Mouse (Mus musculus): ENCODE results near the gene Zfp968.
"Not testable (repeated sequence)": the region's sequence is repeated elsewhere in the genome, so short reads cannot be mapped to it uniquely, and the experiment has no call there.

The Zfp968 gene

DNA sequence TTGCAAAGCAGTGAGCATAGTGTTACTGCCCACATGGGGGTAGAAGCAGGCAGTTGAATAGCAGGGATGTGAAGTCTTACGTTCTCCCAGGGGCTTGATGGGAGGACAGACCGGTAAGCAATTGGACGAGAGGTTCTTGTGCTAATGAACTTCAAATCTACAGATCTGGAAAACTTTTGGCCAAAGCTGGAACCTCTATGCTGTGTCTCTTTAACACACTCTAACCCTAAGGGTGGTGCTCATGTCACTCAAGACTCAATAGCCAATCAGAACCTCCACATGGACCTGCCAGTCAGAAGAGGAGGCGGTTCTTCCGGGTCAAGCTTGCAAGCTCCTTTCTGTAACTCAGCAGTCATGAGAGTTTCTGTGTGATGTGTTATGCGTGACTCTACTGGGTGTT lies at the start of gene Zfp968:
Gene Zfp968, plus strand, starts transcription at position 301 of the 400 bp plus-strand sequence.
- DNase-seq (ENCODE audit: extremely low spot score, low spot score), result not testable (repeated sequence)

DNA sequence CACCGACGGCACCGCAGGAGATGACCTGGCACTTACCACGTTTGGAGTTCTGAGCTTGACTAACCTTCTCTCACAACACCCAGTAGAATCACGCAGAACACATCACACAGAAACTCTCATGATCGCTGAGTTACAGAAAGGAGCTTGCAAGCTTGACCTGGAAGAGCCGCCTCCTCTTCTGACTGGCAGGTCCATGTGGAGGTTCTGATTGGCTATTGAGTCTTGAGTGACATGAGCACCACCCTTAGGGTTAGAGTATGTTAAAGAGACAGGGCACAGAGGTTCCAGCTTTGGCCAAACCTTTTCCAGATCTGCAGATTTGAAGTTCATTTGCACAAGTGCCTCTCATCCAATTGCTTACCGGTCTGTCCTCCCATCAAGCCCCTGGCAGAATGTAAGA lies 34.1 kb upstream of the Zfp968 start, which contains the start of gene Gm4631:
Gene Gm4631, minus strand, starts transcription at position 101 of the 400 bp plus-strand sequence.
- DNase-seq (ENCODE audit: extremely low spot score, low spot score), result not testable (repeated sequence)
